Mouse (Mus musculus) embryonic facial prominence, embryonic 15.5 days (tissue): ENCODE data around the gene Sncb. TPM values are rescaled to one million over a fixed set of nuclear protein-coding genes. Genes with fewer than 3 reads are reported as not detected.
A peak's percentile ranks its signal among the peaks of the same experiment; 100 is the strongest.
"Not testable (repeated sequence)": the region's sequence is repeated elsewhere in the genome, so short reads cannot be mapped to it uniquely, and the experiment has no call there.

Experiments
- ATAC-seq: fragments of 200-750 bp; cut with Nextera tagmentation; 2 replicates; pipeline ENCODE4 v1.8.0; 2017; ENCODE audit warnings: low read depth, moderate TSS enrichment; ENCODE audit not compliant: insufficient number of reproducible peaks, low FRiP score, low TSS enrichment
- H3K27ac ChIP-seq: fragments of 300-500 bp; sonication (generic); replicated peaks from 2 replicates; pipeline ENCODE4 v1.5.1; 2015; ENCODE audit warnings: mild to moderate bottlenecking, inconsistent platforms
- H3K27me3 ChIP-seq: fragments of 300-500 bp; sonication (generic); 2 replicates; pipeline ENCODE4 v1.6.1; 2015; ENCODE audit warnings: inconsistent platforms
- H3K36me3 ChIP-seq: fragments of 300-500 bp; sonication (generic); 2 replicates; pipeline ENCODE4 v1.6.1; 2015; ENCODE audit warnings: mild to moderate bottlenecking, inconsistent platforms
- H3K4me1 ChIP-seq: fragments of 300-500 bp; sonication (generic); 2 replicates; pipeline ENCODE4 v1.6.1; 2015; ENCODE audit warnings: inconsistent platforms
- H3K4me2 ChIP-seq: fragments of 300-500 bp; sonication (generic); replicated peaks from 2 replicates; pipeline ENCODE4 v1.6.1; 2015; ENCODE audit warnings: mild to moderate bottlenecking, inconsistent platforms
- H3K4me3 ChIP-seq: fragments of 300-500 bp; sonication (generic); replicated peaks from 2 replicates; pipeline ENCODE4 v1.5.1; 2015; ENCODE audit warnings: mild to moderate bottlenecking, inconsistent platforms
- H3K9ac ChIP-seq: fragments of 300-500 bp; sonication (generic); 2 replicates; pipeline ENCODE4 v1.6.1; 2015; ENCODE audit warnings: inconsistent platforms
- H3K9me3 ChIP-seq: fragments of 300-500 bp; sonication (generic); replicated peaks from 2 replicates; pipeline ENCODE4 v1.6.1; 2016; ENCODE audit warnings: inconsistent platforms
- WGBS: fragments of 180-500 bp; shearing (Covaris S2); methylation state at CpG from one replicate; pipeline ENCODE4 v1.1.7; 2015; 5-methylcytosine and 5-hydroxymethylcytosine counted together
- polyA plus RNA-seq: library from polyadenylated mRNA; unstranded; fragments of >200 nt; fragmentation: Nextera tagmentation; extraction: Ambion mirVana; gene quantifications from 2 replicates; pipeline ENCODE4 v1.2.1, GENCODE M21; 2015

The Sncb gene
- polyA plus RNA-seq, 1 experiment from 2014 or later: 0.28 TPM

DNA sequence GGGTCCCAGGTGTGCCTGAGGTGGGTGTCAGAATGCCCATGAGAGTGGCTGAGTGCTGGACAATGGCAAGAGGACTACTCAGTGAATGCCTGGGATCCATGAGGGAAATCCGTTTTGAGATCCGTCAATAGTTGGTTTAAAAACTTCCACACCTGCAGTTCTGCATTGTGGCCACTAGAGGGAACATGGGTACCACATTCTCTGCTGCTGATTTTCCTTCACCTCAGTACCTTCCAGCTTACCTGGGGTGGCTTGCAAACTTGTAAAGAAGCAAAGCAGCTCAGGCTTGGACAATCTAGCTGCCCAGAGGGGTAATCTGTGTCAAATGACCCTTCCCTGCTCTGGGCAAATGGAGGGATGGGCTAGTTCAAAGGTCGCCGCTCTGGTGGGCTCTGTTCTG is 31.0 kb upstream of the Sncb start:
- Histone ChIP-seq H3K4me3 (no peak overlapping the region), H3K4me1 (no peaks in the 10 kb centered on the region), H3K4me2 (no peak overlapping the region), H3K27me3 (peaks cover 10% of the 10 kb centered on the region; the same call in 1 of the 2 replicates), H3K9ac (no peak overlapping the region), H3K27ac (no peak overlapping the region), H3K36me3 (no peaks in the 10 kb centered on the region), H3K9me3 (no peaks in the 10 kb centered on the region)
- 39% methylated on average over 4 of the region's 4 CpGs for WGBS
- ATAC-seq: no peak

DNA sequence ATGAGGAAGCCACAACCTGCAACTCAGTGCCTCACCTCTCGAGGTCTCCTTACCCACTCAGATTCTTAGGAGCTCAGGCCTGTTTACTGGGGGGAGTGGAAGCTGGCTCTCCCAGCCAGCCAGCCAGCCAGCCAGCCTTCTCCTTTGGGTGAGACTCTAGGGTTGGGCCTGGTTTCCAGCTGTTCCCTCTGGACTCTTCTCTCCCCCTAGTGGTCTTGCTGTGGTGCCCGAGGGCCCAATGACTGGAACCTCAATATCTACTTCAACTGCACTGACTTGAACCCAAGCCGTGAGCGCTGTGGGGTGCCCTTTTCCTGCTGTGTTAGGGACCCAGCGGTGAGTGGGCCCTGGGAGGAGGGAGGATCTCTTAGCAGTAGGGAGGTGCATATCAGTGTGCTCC is 28.4 kb upstream of the Sncb start:
- 60% methylated on average over 5 of the region's 5 CpGs for WGBS
- no peak overlapping the region for H3K4me2 ChIP-seq
- H3K36me3 ChIP-seq: no peaks in the 10 kb centered on the region
- peaks cover 28% of the 10 kb centered on the region for H3K27me3 ChIP-seq
- no peak overlapping the region for H3K4me3 ChIP-seq
- H3K27ac ChIP-seq: no peak overlapping the region
- no peaks in the 10 kb centered on the region for H3K9me3 ChIP-seq
- H3K4me1 ChIP-seq: peaks cover 7% of the 10 kb centered on the region
- no peak for ATAC-seq
- H3K9ac ChIP-seq: no peak overlapping the region

DNA sequence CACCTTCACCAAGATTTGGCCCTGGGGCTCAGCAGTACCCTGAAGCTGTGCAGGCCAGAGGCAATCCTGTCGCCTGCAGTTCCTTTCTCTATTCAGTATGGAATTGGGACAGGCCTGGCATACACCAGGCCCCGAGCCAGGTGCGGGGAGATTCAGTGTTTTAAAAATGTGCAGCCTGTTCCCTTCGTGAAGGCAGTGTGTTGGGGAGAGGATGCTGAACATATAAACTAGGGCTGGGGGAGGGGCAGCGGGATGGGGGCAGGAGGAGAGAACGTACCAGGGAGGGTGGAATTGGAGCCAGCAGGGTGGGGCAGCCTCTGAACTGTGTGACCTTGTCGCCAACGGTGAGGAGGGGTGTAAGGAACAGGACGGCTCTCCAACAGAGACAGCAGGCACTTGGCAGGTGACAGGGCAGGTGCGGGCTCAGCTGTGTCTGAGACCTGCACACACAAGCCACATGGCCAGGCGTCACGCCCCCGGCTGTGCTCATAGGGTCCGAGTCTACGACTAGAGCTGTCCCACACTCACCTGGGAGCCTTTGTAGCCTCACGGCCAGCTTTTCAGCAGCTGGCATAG is 27.7 kb upstream of the Sncb start:
- no peak for ATAC-seq

DNA sequence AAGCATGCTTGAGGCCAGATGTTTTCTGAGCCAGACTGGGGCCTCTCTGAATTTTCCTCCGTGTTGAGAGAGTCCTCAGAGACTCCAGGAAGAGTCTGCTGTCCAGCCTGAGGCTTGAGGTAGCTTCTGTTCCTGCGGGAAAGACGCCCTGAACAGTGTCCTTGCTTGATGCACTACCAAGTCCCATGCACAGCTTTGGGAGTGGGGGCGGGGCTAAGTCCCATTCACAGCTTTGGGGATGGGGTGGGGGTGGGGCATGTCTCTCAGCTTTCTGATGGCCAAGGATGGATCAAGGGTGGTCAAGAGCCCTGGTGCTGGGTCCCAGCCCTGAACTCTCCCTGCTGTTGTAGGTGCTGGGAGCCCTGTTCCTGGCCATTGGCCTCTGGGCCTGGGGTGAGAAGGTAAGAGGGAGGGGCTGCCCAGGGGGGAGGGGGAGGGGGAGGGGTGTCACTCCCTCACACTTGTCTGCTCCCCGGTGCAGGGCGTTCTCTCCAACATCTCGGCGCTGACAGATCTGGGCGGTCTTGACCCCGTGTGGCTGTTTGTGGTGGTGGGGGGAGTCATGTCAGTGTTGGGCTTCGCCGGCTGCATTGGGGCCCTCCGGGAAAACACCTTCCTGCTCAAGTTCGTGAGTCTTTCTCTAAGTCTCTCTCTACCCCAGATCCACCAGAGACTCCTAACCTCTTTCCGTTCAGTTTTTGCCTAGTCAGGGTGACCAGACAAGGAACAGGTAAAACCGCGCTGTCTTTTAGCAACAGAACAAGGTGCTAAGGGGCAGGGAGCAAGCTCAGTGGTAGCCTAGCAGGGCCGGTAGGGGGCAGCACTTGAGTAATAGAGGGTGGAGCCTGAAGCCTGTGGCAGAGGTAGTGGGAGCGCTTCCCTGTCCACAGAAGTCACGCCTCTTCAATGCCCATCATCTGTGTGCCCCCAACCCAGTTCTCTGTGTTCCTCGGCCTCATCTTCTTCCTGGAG is 26.1 kb upstream of the Sncb start:
- no peak for ATAC-seq
- Histone ChIP-seq H3K36me3 (no peaks in the 10 kb centered on the region), H3K4me3 (no peak overlapping the region), H3K4me1 (peaks cover 20% of the 10 kb centered on the region), H3K9ac (no peak overlapping the region), H3K27ac (no peak overlapping the region), H3K27me3 (peaks cover 23% of the 10 kb centered on the region), H3K4me2 (no peak overlapping the region), H3K9me3 (no peaks in the 10 kb centered on the region)
- WGBS: 15% methylated on average over 21 of the region's 21 CpGs

More for the DNA sequence above, 27.7 kb upstream of the Sncb start:
- Histone ChIP-seq H3K27me3 (peaks cover 28% of the 10 kb centered on the region), H3K4me1 (peaks cover 14% of the 10 kb centered on the region), H3K27ac (no peak overlapping the region), H3K9ac (no peak overlapping the region), H3K9me3 (no peaks in the 10 kb centered on the region), H3K4me3 (no peak overlapping the region), H3K4me2 (no peak overlapping the region), H3K36me3 (no peaks in the 10 kb centered on the region)
- 69% methylated on average over 16 of the region's 16 CpGs for WGBS

DNA sequence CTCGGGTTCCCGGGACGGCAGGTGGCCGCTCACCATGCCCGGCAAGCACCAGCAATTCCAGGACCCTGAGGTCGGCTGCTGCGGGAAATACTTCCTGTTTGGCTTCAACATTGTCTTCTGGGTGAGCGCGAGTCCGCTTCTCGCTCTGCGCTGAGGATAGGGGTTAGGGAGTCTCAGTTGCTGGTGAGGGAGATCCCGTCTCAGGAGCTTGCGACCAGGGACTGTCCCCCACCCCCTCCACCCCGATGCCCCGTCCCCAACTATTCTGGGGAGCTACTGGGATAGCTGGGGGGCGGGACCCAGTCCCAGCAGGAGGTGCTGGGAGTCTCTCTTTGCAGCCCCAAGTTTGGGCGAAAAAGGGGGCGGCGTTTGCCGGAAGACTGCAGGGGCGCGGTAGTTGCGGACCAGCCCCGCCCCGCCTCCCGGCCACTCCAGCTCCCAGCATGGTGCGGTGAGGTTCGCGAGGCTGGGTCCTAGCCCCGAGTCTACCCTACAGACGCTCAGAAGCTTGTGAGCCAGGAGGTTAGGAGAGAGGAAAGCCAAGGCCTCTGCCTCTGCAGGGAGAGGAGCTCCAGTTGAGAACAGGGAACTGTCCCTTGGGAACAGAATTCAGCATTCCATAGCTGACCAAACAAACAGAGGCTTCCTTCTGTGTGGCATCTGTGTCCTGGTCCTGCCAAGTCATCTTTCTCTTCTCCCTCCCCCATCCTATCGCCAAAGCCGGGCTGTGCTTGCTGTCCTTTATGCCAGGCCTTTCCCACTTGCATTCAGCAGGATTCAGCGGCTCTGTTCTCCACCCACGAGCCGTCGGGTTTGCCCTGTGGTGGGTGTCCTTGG is 23.4 kb upstream of the Sncb start:
- peak; percentile 31; the same call in 1 of the 2 replicates for ATAC-seq
- H3K27me3 ChIP-seq: peaks cover 18% of the 10 kb centered on the region
- H3K4me2 ChIP-seq: peak overlapping the region; percentile 99
- H3K4me1 ChIP-seq: peaks cover 20% of the 10 kb centered on the region
- no peaks in the 10 kb centered on the region for H3K9me3 ChIP-seq
- peak overlapping the region; percentile 31; the same call in 1 of the 2 replicates for H3K9ac ChIP-seq
- under 1% methylated on average over 38 of the region's 38 CpGs for WGBS
- no peak overlapping the region for H3K27ac ChIP-seq
- peak overlapping the region; percentile 63 for H3K4me3 ChIP-seq
- no peaks in the 10 kb centered on the region for H3K36me3 ChIP-seq

DNA sequence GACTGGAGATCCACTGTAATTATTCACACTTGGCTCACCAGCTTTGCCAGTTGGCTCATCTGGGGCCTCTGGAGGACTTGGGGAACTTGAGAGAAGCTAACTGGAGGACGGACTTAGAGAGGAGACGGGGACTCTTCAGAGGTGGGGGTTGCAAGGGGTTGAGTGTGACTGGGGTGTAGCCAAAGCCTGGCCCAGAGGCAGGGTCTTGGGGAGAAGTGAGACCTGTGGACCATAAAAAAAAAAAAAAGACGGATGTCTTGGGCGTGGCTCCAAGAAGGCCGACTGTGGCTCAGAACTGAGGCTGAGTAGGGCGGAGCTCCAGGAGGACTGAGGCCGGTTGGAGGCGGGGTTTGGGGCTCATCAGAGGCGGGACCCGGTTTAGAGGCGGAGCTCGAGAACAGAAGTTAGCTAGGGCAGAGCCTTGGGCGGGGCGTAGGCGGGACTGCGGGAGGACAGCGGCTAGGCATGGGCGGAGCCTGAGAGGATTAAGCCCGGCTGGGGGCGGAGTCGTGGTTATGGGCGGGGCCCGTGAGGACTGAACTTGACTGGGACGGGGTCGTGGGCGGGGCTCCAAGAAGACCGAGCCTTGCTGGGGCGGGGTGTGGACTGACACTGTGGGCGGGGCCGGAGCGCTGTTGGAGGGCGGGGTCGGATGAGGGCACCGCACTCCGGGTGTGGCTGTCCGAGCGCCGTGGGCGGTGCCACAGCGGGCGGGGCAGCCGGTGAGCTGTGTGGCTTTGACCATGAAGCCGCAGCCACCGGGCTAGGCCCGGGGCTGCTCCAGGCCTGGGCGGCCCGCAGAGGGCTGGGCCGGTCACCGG is 22.6 kb upstream of the Sncb start, which contains the start of gene Tspan17:
TSS of gene Tspan17 (plus strand) at position 638 of the 821 bp plus-strand sequence.
- Histone ChIP-seq H3K4me2 (peak within 1 kb of the TSS; percentile 99), H3K27me3 (peaks cover 18% of the 10 kb centered on the region), H3K9me3 (no peaks in the 10 kb centered on the region), H3K9ac (peak within 1 kb of the TSS; percentile 31; the same call in 1 of the 2 replicates), H3K4me3 (peak within 1 kb of the TSS; percentile 63), H3K36me3 (no peaks in the 10 kb centered on the region), H3K27ac (no peak within 1 kb of the TSS), H3K4me1 (peaks cover 20% of the 10 kb centered on the region)
- WGBS: 2% methylated on average over 49 of the region's 49 CpGs
- ATAC-seq: peak; percentile 86

DNA sequence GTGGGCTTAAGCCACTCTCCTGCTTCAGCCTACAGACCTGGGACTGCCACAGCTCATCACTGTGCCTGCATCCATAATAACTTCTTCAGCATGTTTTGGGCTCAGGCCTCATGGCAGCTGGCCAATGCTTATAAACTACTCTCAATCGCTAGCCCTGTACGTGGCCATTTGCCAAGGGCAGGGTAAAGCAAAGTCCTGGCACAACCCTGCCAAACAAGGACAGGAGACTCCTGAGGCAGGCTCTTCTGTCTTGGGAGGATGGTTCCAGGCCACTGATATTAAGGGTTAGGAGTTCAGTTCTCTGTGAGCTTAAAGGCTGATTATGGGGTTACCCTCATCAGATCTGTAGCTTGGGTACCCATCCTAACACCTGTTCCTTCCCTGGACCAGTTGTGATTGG is 21.2 kb upstream of the Sncb start:
- Histone ChIP-seq H3K27me3 (peaks cover 18% of the 10 kb centered on the region), H3K4me1 (peaks cover 20% of the 10 kb centered on the region)
- H3K36me3 ChIP-seq, H3K4me3 ChIP-seq, ATAC-seq, H3K9me3 ChIP-seq, H3K27ac ChIP-seq, H3K9ac ChIP-seq, H3K4me2 ChIP-seq: not testable (repeated sequence)
- 60% methylated on average over 2 of the region's 2 CpGs for WGBS

DNA sequence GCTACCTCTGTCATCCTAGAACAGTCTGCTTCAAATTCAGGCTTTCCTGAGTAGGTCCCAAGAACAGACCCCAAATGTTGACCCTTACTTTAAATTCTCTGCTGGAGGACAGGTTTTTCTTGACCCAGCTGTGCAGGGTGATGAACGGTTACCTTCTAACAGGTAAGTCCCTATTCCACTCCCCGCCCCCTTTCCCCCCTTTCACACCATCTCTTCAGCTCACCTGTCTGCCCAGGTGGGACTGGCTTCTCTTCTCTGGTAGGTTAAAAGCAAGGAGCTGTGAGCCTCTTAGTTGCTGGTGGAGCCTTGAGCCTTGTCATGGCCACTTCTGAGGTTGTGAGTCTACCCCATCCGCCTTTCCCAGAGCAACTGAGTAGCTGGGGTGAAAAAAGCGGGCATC is 17.3 kb upstream of the Sncb start, which contains the start of gene Eif4e1b:
TSS of gene Eif4e1b (plus strand) at position 301 of the 400 bp plus-strand sequence.
- Histone ChIP-seq H3K4me2 (no peak within 1 kb of the TSS), H3K27me3 (no peaks in the 10 kb centered on the region), H3K9ac (no peak within 1 kb of the TSS), H3K4me1 (peaks cover 7% of the 10 kb centered on the region; the same call in 1 of the 2 replicates), H3K4me3 (no peak within 1 kb of the TSS), H3K36me3 (no peaks in the 10 kb centered on the region), H3K27ac (no peak within 1 kb of the TSS), H3K9me3 (no peaks in the 10 kb centered on the region)
- ATAC-seq: no peak
- WGBS: 82% methylated on average over 4 of the region's 4 CpGs

DNA sequence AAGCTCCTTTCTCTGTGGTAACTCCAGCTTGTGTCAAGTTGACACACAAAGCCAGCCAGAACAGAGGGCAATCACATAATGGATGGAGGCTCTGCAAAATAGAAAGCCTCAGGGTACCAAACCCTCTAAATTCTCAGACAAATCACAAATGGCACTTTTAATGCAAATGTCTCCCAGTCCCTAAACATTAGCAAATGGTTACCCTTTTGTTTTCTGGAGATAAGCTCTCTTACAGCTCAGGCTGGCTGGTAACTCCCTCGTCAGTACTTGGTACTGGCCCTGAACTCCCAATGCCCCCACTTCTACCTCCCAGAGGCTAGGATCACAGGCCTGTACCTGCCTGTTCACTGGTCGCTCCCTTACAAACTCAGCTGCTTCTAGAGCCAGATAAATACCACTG is 16.8 kb upstream of the Sncb start:
- WGBS: 31% methylated on average over 2 of the region's 2 CpGs
- H3K4me3 ChIP-seq: no peak overlapping the region
- H3K9ac ChIP-seq: no peak overlapping the region
- H3K4me1 ChIP-seq: peaks cover 4% of the 10 kb centered on the region; the same call in 1 of the 2 replicates
- ATAC-seq: no peak
- no peaks in the 10 kb centered on the region for H3K9me3 ChIP-seq
- no peak overlapping the region for H3K27ac ChIP-seq
- H3K36me3 ChIP-seq: no peaks in the 10 kb centered on the region
- H3K27me3 ChIP-seq: no peaks in the 10 kb centered on the region
- H3K4me2 ChIP-seq: no peak overlapping the region

DNA sequence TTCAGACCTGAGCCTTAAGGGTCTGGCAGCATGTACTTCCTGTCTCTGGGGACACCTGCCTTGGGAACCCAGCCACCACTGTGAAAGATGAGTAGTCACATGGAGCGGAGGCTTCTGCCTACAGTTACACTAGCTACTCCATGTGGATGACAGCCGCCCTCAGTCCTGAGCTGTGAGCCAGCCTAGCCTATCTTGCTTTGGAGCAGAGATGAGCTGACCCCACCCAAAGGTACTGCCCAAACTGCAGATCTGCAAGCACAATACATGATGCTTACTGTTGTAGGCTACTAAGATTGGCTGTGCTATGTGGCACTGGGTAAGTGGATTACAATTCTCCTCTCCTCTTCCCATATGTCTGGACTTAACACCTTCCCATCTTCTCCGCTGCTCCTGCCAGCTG is 14.7 kb upstream of the Sncb start:
- Histone ChIP-seq H3K27me3 (no peaks in the 10 kb centered on the region), H3K9ac (no peak overlapping the region), H3K4me3 (no peak overlapping the region), H3K36me3 (no peaks in the 10 kb centered on the region), H3K27ac (no peak overlapping the region), H3K4me2 (no peak overlapping the region), H3K9me3 (no peaks in the 10 kb centered on the region), H3K4me1 (peaks cover 4% of the 10 kb centered on the region; the same call in 1 of the 2 replicates)
- ATAC-seq: no peak
- 79% methylated on average over 3 of the region's 3 CpGs for WGBS
